Mouse (Mus musculus) right cerebral cortex, postnatal 10 days (tissue): Measurements from ENCODE around the gene N4bp1.
A peak's percentile ranks its signal among the peaks of the same experiment; 100 is the strongest.

Experiments
- DNase-seq, 2 experiments: peaks; one replicate each; pipeline ENCODE4 v3.0.0; 2021; ENCODE audit warnings: low spot score in 2 of 2

Gene N4bp1

DNA sequence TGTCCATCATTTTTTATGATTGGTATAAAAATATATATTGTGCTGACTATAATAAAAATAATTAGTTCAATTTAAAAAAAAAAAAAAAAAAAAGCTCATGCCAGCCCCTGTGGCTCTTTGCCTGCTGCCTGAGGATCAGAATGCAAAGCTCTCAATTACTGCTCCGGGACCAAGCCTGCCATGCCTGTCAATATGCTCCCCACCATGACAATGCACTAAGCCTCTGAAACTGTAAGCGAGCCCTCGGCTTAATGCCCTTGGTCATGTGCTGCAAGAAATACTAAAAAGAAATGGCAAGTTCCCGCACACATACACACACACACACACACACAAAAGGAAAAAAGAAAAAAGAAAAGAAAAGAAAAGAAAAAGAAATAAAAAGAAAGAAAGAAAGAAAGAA, 60.3 kb downstream of the N4bp1 start:
- DNase-seq, result no peak

DNA sequence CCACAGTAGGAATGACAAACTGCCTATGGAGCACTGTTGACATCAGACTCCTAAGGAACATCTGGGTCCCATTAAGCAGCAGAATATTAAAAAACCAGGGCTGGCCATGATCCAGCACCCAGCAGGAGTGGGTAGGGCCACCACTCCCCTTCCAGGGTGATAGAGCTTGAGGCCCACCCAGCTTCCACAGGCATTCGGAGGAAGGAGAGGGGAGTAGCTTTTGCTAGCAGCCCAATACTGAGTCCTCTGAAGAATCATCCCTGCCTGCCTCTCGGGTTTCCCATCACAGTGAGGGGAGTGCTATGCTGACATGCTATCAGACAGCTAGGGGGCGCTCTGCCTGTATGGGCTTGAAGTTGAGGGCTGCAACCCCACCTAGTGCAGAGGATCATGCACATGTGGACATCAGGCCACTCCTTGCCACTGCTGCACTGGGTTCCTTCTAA, 64.3 kb downstream of the N4bp1 start:
- peak in 1 of 2 experiments; percentile 58 for DNase-seq

DNA sequence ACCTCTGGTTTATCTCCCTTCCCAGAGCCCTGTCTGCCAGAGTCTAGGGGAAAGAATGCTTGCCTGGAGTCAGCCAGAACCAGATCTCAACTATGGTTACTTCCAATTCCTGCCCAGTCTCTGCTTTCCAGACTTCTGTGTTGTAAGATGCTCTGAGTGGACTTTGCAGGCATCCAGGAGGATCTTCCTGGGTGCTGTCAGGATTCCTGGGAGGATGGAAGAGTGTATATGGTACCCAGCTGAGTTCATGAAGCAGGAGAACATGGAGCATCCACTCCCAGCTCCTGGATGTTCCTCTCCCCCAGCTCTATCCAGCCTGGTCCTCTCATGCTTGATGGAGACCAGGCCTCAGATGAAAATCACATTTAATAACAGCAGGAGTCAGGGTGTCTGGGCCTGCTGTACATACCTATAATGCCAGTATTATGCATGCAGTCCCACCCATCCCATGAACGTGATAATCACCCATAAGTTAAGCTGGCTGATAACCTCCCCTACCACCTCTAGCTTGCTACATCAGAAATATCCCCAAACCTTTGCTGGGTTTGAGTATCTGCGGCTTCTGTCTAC, 64.8 kb downstream of the N4bp1 start:
- DNase-seq, result no peak

DNA sequence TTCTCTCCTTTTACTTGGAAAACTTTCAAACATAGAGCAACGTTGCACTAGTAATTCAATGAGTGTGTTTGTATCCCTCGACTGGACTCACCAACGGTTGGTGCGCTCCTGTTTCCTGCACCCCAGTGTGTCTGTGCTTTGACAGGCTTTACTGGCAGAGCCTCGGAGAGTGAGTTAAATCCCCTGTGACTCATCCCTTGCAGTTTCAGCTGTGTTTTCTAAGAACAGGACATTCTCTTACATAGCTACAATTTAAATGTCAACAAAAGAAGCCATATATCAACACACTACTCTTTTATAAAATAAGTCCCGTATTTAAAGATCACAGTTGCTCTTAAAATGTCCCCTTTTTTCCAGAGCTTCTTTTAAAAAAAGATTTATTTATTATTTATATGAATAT, 65.6 kb downstream of the N4bp1 start:
- DNase-seq, result no peak

DNA sequence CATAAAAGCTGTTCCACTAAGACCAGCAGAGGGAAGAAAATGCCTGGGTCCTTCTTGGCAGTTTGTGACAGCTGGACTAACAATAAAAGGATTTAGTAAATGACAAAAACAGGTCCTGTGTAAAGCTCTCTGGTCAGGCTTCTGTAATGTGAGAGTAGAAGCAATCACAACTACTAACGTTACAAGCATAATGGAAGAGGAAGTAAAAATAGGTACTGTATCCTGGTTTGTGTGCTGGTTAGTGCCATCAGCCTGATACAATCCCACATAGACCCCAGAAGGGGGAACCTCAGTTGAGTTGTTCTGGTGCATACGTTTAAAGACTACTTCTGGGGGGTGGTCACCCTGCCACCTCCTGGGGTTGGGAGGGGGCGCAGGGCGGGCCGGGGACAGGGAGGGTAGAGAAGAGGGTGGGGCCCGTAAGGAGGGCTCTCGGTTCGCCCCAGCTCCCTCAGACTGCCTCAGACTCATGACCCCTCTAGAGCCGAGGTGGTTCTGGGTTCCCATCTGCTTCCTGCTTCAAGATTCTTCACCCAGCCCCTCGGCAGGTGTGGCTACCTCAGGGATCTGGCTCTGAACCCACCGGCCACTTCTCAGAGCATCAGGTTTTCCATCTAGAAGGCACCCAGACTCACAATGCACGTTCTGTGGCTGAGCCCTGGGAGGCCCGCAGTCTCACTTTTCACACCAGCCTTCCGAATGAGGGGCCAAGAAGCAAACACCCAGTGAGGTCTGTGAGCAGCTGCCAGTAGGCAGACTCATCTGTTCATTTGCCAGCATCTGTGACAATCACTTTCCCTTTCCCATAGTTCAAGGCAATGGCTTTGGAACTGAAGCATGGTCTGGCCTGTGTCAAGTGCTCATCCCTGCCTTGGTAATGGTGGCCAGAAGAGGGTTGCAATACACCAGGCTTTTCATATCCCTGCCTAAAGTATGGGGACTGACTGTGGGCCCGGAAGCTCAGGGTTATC, 75.8 kb downstream of the N4bp1 start:
- DNase-seq, result no peak

DNA sequence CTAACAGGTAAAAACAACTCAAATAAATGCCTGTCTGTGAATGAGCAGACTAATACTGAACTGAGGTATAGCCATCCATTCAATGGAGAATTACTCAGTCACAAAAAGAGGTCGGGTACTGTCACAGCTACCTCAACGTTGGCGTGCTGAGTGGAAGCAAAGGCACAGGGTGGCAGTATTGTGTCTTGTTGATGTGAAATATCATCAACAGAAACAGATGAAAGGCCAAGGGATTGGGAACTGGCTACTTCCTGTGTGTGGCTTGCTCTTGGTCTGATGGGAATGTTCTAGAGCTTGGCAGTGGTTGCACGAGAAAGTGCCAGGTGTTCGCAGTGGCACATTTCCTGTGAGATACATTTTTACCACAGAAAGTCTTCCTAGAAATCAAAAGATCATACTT, 76.8 kb downstream of the N4bp1 start:
- no peak for DNase-seq

DNA sequence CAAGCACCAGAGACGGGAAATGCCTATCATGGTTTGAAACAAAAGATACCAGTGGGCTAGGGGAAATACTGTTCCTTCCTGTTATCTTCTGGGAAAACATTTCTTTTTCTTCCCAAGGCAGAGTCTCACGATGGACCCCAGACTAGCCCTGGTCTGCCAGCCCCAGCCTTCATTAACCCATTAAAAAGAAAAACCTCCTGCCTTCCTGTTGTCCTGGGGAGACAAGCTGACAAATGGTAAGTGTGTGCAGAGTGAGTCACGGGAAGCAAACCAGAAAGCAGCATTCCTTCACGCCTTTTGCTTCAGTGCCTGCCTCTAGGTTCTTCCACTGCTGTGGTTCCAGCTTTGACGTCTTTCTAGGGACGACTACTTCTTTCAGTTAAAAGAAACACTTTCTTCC, 83.1 kb downstream of the N4bp1 start:
- DNase-seq, result no peak

DNA sequence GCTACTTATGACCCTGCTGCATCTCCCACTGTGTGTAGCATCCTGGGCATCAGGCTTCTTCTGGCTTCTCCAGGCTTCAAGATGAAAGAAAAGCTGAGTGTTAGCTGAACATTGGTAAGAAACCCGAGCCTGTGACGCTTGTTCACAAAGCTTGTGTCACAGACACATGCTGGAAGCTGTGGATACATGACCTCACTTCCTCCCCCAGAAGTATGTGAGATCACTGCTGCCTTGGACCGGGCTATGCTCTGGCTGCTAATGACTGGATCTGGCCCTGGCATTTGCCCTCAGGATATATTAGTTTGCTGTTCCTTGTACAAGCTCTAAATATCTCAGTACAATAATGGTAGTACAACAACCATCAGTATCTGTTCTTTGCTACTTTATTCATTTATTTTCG, 84.1 kb downstream of the N4bp1 start:
- no peak for DNase-seq

DNA sequence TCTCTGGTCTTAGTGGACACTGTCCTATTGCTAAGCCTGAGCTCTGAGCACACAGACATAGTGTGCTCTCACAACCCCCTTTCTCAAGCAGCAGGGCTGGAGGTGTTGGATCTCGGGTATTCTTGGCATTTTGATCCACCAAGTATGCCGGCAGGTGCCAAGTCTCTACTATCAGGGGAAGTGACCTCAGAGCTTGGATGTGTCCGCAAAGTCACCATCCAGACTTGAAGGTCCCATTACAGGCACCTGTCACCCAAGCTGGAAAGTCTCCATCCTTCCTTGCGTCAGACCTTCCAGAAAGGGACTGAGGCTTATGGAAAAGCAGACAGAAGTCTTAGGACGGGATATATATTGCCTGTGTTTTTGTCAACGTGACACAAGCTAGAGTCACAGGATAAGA, 86.9 kb downstream of the N4bp1 start:
- DNase-seq, result no peak

DNA sequence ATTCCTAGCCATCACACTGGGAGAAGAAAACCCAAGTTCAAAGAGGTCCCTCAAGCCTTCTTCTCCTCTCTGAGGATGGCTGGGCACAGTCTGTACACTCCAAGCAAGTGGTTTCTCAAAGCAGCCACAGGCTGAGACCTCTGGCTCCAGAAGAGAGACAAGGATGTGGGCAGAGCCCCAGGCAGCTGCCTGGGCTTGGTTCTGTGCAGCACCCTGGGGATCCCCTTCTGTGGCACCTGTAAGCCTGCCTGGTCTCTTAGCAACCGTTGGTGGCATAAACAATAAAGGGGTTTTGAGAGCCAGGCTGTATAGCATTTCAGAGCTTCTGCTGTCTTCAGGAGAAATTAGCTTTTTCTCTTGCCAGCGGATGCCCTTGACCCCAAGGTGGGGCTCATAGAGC, 87.4 kb downstream of the N4bp1 start:
- DNase-seq, result peak in 1 of 2 experiments; percentile 35

DNA sequence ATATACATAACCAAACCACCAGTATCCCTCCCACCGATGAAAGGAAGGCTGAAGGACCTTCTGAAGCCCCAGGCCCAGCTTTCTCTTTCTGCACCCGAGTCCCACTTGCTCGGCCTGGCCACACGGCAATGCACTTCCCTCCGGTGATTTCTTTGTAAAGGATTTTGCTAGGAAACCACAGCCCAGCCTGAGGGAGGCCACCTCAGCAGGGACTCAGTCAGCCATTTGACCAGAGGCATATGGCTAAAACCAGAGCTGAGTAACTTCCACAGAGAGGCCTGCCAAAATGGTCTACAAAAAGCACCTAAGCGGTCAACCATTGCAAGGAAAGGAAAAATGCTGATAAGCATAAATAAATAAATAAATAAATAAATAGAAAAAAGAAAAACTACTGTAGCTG, 90.3 kb downstream of the N4bp1 start:
- no peak for DNase-seq

DNA sequence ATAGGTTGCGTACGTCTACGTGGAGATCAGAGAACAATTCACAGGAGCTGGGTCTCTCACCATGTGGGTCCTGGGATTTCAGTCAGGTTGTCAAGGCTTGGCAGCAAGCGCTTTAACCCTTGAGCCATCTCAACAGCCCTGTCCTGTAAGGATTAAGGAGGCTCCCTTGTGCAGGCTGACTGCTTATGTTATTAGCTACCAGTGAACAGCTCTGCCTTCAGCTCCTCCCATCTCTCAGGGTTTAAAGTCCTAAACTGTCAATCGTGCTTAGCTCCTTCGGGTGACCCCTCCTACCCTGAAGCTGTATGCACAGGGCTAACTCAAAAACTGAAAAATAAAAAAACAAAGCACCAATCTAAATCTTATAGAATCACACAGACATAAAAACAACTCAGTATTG, 93.5 kb downstream of the N4bp1 start:
- DNase-seq, result no peak

DNA sequence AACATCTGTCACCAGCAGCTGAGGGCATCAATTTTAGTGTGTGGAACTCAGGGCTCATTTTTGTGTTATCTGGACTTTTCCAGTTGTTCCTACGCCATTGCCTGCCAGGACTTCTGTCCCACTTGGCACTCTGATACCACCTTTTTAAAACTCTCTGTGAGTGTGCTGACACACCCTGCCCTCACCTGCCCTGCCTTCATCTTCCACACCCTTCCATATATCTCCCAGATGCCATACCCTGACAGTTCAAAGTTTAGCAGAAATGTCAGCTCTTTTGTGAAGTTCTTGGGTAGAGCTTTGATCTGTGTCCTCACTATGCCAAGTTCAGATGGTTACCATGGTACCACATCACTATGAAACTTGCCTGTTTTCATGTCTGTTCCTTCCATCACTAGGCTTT, 95.5 kb downstream of the N4bp1 start:
- DNase-seq, result no peak

DNA sequence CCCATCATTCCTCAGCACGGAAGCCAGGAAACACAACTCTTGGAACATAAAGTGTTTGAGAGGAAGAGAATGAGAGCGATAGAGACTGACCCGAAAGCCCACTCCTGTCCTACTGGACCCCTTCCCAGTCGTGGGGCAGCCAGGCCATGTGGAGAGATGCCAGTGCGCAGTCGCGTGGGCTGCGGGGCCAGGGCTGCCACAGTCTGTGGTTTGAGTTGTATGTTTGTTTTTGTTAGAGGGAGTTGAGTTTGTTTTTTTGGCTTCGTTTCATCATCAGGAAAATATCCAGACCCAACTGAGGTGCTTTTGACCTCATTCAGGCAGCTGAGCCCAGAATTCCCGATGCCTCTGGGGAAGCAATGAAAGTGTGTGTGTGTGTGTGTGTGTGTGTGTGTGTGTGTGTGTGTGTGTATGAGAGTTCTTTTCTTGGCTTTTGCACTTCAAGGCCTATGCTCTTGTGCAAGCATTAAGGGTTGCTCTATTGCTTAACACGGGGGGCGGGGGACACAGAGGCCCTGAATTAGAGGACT, 97.1 kb downstream of the N4bp1 start:
- DNase-seq, result no peak

DNA sequence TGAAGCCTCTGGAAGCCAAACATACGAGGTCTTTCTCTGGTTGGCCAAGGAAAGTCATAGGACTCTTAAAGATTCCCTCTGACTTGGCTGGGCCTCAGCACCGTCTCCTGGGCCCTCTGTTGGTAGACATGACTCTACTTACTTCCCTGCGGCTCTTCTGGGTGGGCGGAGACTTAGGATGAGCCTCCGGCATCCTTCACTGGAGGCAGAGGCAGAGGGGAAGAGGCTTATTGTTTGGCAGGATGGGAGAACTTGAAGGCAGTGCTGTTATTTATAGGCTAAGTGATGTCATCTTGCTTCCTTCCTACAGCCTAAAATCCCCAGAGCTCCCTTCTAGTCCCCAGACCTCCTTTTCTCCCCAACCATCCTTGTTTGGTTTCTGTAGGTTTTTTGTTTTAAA, 98.6 kb downstream of the N4bp1 start:
- no peak for DNase-seq

DNA sequence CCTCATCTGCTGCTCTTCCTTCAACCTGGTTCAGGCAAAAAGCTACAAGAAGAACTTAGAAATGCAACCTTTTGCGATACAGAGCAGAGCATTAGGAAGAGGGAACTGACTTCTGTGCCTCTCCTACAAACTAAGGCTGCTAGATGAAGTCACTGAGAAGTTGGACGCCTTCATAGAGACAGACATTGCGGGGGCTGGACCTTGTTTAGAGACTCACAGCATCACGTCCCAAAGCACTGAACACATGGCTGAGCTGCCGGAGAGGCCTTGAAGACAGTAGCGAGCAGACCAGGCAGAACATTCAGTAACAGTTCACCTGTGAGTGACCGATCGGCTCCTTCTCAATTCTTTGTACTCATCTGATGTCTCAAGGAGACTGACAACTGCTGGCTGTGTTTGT, 104.0 kb downstream of the N4bp1 start:
- no peak for DNase-seq

DNA sequence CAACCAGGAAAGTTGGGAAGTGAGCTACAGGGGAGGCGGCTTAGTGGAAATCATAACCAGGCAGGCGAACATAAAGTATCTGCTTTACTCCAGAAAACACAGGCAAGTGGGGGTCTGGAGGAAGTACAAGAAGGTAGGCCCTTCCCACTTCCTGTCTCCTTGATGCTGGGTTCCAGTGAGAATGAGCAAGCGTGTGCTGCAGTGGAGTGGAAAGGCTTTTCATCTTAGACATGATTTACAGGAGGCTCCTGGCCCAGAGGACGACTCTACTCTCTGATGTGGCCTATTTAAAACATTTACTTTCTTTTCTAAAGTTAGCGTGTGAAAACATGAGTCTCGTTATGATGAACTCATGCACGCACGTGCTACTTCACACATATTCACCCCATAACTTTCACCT, 105.9 kb downstream of the N4bp1 start:
- no peak for DNase-seq

DNA sequence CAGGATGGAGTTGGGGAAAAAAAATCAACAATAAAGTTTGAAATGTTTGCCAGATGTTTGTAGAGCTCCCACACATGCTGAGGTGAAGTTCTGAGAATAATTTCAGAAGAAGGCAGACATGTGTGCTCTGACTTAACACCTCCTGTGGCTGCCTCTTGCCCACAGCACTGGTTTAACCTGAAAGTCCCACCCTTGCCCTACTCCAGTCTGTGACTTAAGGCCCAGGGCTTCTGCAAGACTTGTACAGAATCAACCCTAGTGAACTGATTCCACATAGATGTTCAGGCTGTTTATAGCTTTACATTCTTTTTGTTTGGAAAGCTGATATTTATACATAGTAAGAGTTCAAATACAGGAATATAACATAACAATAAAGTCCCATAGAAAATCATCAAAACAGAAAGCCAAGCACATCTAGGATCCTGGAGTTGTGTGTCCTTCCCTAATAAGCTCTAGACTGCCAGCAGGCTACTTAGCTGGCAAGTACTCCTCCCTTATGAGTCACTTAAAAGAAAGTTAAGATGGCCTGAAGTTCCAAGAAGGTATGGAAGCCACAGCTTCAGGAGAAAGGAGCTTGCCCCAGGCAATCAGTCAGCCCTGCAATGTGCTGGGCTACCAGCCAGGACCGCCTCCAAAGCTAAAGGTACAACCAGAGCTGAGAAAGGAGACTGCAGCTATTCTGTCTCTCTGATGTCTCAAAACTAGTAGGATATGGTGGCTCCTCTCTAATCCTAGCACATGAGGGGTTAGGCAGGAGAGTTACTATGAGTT, 114.9 kb downstream of the N4bp1 start:
- DNase-seq, result no peak

DNA sequence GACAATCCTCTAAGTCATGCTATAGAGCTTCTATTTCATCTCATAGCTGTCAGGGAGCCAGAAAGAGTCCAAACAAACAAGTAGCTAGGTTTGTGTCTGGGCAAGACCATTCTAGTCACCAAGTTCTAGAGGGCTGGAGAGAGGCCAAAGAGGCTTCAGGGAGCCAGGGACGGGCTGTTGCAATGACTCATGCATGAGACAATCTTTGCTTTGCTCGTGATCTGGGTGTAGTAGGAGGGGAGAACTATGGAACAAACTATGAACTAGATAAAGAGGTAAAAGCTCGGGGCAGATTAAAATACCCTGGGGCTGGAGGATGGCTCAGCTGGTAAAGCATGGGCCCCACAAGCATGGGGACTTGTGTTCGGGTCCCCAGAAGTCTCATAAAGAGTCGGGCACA, 116.6 kb downstream of the N4bp1 start:
- DNase-seq, result no peak

DNA sequence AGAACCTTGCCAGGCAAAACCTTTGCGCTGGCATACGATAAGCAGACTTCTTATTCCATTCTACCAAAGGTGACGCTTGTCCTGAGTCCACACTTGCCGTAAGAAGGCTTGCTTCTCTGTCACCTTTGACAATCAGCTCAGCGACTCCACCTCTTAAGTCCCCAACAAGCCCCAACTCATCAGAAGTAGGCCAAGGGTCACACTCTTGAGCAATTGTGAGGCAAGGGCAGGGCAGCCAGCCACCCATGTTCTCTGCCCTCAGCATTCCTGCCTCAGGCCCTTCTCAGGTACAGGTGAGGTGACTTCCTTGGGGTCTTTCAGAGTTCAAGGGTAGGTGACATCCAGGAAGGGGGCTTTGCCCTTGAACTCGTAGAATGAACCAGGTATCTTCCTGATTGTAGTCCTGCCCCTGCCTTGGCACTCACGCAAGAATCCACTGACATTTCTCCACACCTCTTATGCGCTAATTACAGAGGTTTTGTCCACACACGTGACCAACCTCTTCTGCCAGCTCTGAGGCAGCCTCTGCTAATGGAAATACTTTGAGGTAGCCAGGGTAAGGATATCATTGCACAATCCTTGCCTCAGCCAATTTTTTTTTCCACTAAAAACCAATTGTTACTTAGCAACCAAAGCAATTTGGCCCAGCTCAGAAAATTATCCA, 118.4 kb downstream of the N4bp1 start:
- no peak for DNase-seq

DNA sequence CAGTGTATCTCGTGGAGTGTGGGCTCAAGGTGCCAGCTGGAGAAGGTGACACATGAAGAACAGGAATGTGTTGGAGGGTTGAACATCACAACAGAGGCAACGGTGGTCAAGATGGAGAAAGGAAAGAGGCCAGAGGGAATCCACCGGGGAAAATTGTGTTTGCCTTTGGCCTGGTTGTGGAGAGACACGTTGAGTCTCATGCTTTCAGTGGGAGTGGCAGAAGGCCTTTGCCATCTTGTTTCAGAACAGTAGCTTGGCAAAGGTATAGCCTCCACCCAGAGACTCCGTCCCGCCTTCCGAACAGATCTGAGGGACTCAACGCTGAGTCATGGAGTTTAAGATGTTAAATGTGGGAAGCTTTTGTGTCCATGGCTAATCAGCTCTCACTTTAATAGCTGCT, 119.4 kb downstream of the N4bp1 start:
- DNase-seq, result no peak

DNA sequence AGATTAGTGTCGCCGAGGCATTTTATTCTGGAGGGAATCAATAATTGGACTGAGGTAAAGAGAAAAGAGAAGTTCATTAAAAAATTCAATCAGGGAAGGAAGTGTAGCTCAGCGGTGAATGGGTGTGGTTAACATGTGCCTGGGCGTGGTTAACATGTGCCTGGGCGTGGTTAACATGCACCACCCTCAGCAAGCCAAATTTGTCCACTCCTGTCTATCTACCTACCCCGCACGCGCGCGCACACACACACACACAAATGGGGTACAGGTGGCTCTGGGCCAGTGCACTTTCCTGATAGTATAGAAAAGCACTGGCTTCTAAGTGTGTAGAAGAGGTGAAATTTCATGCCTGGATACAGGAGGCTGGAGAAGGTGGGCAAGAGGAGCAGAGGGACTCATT, 119.9 kb downstream of the N4bp1 start:
- DNase-seq, result no peak
